Mouse (Mus musculus): ENCODE measurements around the gene Atoh7. TPM values are rescaled to one million over a fixed set of nuclear protein-coding genes. Genes with fewer than 3 reads are reported as not detected.
"Not testable (repeated sequence)": the region's sequence is repeated elsewhere in the genome, so short reads cannot be mapped to it uniquely, and the experiment has no call there.

Atoh7 gene
- polyA plus RNA-seq (2014; fragmentation: Nextera tagmentation; extraction: Ambion mirVana), result 1.4 and 2.5 TPM in 2 replicates

GRCm38 (mm10) chr10:63099521-63099920, at the start of gene Atoh7:
Gene Atoh7, plus strand, starts transcription at chr10:63099651.
- Histone ChIP-seq H3K27me3 (ENCODE audit: control insufficient read depth, insufficient read depth, low read length) (no peaks in the 10 kb centered on the region), H3K9me3 (ENCODE audit: control insufficient read depth, low read length) (no peaks in the 10 kb centered on the region), H3K4me2 (ENCODE audit: low read length) (peak within 1 kb of the TSS; percentile 93), H3K4me1 (ENCODE audit: control insufficient read depth, insufficient read depth, low read length) (peaks cover 6% of the 10 kb centered on the region), H3K4me3 (replicated peaks; ENCODE audit: low read depth, low read length) (peak within 1 kb of the TSS; percentile 62), H3K9ac (replicated peaks; ENCODE audit: low read length) (peak within 1 kb of the TSS; percentile 66), H3K36me3 (ENCODE audit: control insufficient read depth, insufficient read depth, low read length) (no peaks in the 10 kb centered on the region), H3K27ac (replicated peaks; ENCODE audit: low read depth, low read length) (peak within 1 kb of the TSS; percentile 61)
- 4% methylated on average over 16 of the region's 16 CpGs for WGBS
- no peak for ATAC-seq (ENCODE audit: low FRiP score, low TSS enrichment)
- DNase-seq, result peak; percentile 23

GRCm38 (mm10) chr10:63051267-63051666, 48.2 kb upstream of the Atoh7 start:
- no peaks in the 10 kb centered on the region for H3K9me3 ChIP-seq (ENCODE audit: control insufficient read depth, low read length)
- 63% methylated on average over 7 of the region's 7 CpGs for WGBS
- no peaks in the 10 kb centered on the region for H3K4me1 ChIP-seq (ENCODE audit: control insufficient read depth, insufficient read depth, low read length)
- H3K36me3 ChIP-seq (ENCODE audit: control insufficient read depth, insufficient read depth, low read length), result no peaks in the 10 kb centered on the region
- no peak overlapping the region for H3K9ac ChIP-seq (replicated peaks; ENCODE audit: low read length)
- no peak for DNase-seq
- no peak overlapping the region for H3K27ac ChIP-seq (replicated peaks; ENCODE audit: low read depth, low read length)
- H3K4me3 ChIP-seq (replicated peaks; ENCODE audit: low read depth, low read length), result no peak overlapping the region
- H3K27me3 ChIP-seq (ENCODE audit: control insufficient read depth, insufficient read depth, low read length), result no peaks in the 10 kb centered on the region
- H3K4me2 ChIP-seq (ENCODE audit: low read length), result no peak overlapping the region
- no peak for ATAC-seq (ENCODE audit: low FRiP score, low TSS enrichment)

GRCm38 (mm10) chr10:63052011-63052410, 47.4 kb upstream of the Atoh7 start:
- Histone ChIP-seq H3K9ac (replicated peaks; ENCODE audit: low read length) (no peak overlapping the region), H3K9me3 (ENCODE audit: control insufficient read depth, low read length) (no peaks in the 10 kb centered on the region), H3K36me3 (ENCODE audit: control insufficient read depth, insufficient read depth, low read length) (no peaks in the 10 kb centered on the region), H3K4me2 (ENCODE audit: low read length) (no peak overlapping the region), H3K27me3 (ENCODE audit: control insufficient read depth, insufficient read depth, low read length) (no peaks in the 10 kb centered on the region), H3K4me3 (replicated peaks; ENCODE audit: low read depth, low read length) (no peak overlapping the region), H3K4me1 (ENCODE audit: control insufficient read depth, insufficient read depth, low read length) (no peaks in the 10 kb centered on the region), H3K27ac (replicated peaks; ENCODE audit: low read depth, low read length) (no peak overlapping the region)
- WGBS, result 85% methylated on average over 6 of the region's 6 CpGs
- DNase-seq (no peak), ATAC-seq (ENCODE audit: low FRiP score, low TSS enrichment) (no peak)

- no peaks in the 10 kb centered on the region for H3K27me3 ChIP-seq (ENCODE audit: control insufficient read depth, insufficient read depth, low read length)
- no peak overlapping the region for H3K4me3 ChIP-seq (replicated peaks; ENCODE audit: low read depth, low read length)
- H3K27ac ChIP-seq (replicated peaks; ENCODE audit: low read depth, low read length), result no peak overlapping the region
- no peaks in the 10 kb centered on the region for H3K4me1 ChIP-seq (ENCODE audit: control insufficient read depth, insufficient read depth, low read length)
- DNase-seq (no peak), ATAC-seq (ENCODE audit: low FRiP score, low TSS enrichment) (no peak)
- H3K36me3 ChIP-seq (ENCODE audit: control insufficient read depth, insufficient read depth, low read length), result no peaks in the 10 kb centered on the region
- H3K9ac ChIP-seq (replicated peaks; ENCODE audit: low read length), result no peak overlapping the region
- H3K4me2 ChIP-seq (ENCODE audit: low read length), result no peak overlapping the region
- H3K9me3 ChIP-seq (ENCODE audit: control insufficient read depth, low read length), result no peaks in the 10 kb centered on the region
- WGBS, result 57% methylated on average over 6 of the region's 6 CpGs
Observed at GRCm38 (mm10) chr10:63053007-63053406, 46.4 kb upstream of the Atoh7 start.

GRCm38 (mm10) chr10:63054071-63054470, 45.4 kb upstream of the Atoh7 start:
- not testable (repeated sequence) for ATAC-seq (ENCODE audit: low FRiP score, low TSS enrichment); DNase-seq
- 92% methylated on average over 6 of the region's 6 CpGs for WGBS

GRCm38 (mm10) chr10:63054586-63054985, 44.9 kb upstream of the Atoh7 start:
- Histone ChIP-seq H3K36me3 (ENCODE audit: control insufficient read depth, insufficient read depth, low read length) (no peaks in the 10 kb centered on the region), H3K9me3 (ENCODE audit: control insufficient read depth, low read length) (no peaks in the 10 kb centered on the region), H3K9ac (replicated peaks; ENCODE audit: low read length) (no peak overlapping the region), H3K27me3 (ENCODE audit: control insufficient read depth, insufficient read depth, low read length) (no peaks in the 10 kb centered on the region), H3K4me1 (ENCODE audit: control insufficient read depth, insufficient read depth, low read length) (no peaks in the 10 kb centered on the region), H3K27ac (replicated peaks; ENCODE audit: low read depth, low read length) (no peak overlapping the region), H3K4me2 (ENCODE audit: low read length) (no peak overlapping the region), H3K4me3 (replicated peaks; ENCODE audit: low read depth, low read length) (no peak overlapping the region)
- DNase-seq (no peak), ATAC-seq (ENCODE audit: low FRiP score, low TSS enrichment) (no peak)
- 75% methylated on average over 2 of the region's 2 CpGs for WGBS

More at GRCm38 (mm10) chr10:63054071-63054470, 45.4 kb upstream of the Atoh7 start:
- not testable (repeated sequence) for H3K27me3 ChIP-seq (ENCODE audit: control insufficient read depth, insufficient read depth, low read length); H3K4me1 ChIP-seq (ENCODE audit: control insufficient read depth, insufficient read depth, low read length); H3K9ac ChIP-seq (replicated peaks; ENCODE audit: low read length); H3K4me2 ChIP-seq (ENCODE audit: low read length); H3K4me3 ChIP-seq (replicated peaks; ENCODE audit: low read depth, low read length); H3K27ac ChIP-seq (replicated peaks; ENCODE audit: low read depth, low read length); H3K9me3 ChIP-seq (ENCODE audit: control insufficient read depth, low read length); H3K36me3 ChIP-seq (ENCODE audit: control insufficient read depth, insufficient read depth, low read length)

GRCm38 (mm10) chr10:63056966-63057750, 42.3 kb upstream of the Atoh7 start:
- no peaks in the 10 kb centered on the region for H3K4me1 ChIP-seq (ENCODE audit: control insufficient read depth, insufficient read depth, low read length)
- DNase-seq (no peak), ATAC-seq (ENCODE audit: low FRiP score, low TSS enrichment) (no peak)
- H3K9me3 ChIP-seq (ENCODE audit: control insufficient read depth, low read length), result no peaks in the 10 kb centered on the region
- H3K36me3 ChIP-seq (ENCODE audit: control insufficient read depth, insufficient read depth, low read length), result no peaks in the 10 kb centered on the region
- H3K27me3 ChIP-seq (ENCODE audit: control insufficient read depth, insufficient read depth, low read length), result no peaks in the 10 kb centered on the region
- WGBS, result 41% methylated on average over 24 of the region's 24 CpGs
- no peak overlapping the region for H3K27ac ChIP-seq (replicated peaks; ENCODE audit: low read depth, low read length)
- no peak overlapping the region for H3K4me2 ChIP-seq (ENCODE audit: low read length)
- no peak overlapping the region for H3K9ac ChIP-seq (replicated peaks; ENCODE audit: low read length)
- no peak overlapping the region for H3K4me3 ChIP-seq (replicated peaks; ENCODE audit: low read depth, low read length)

GRCm38 (mm10) chr10:63059862-63060261, 39.6 kb upstream of the Atoh7 start, which contains the start of gene Pbld1:
Gene Pbld1, plus strand, starts transcription at chr10:63060162.
- ATAC-seq (ENCODE audit: low FRiP score, low TSS enrichment), result no peak
- 84% methylated on average over 2 of the region's 2 CpGs for WGBS

GRCm38 (mm10) chr10:63060406-63060805, 39.0 kb upstream of the Atoh7 start:
- Histone ChIP-seq H3K9ac (replicated peaks; ENCODE audit: low read length) (no peak overlapping the region), H3K9me3 (ENCODE audit: control insufficient read depth, low read length) (no peaks in the 10 kb centered on the region), H3K27me3 (ENCODE audit: control insufficient read depth, insufficient read depth, low read length) (no peaks in the 10 kb centered on the region), H3K4me2 (ENCODE audit: low read length) (no peak overlapping the region), H3K4me3 (replicated peaks; ENCODE audit: low read depth, low read length) (no peak overlapping the region), H3K27ac (replicated peaks; ENCODE audit: low read depth, low read length) (no peak overlapping the region), H3K36me3 (ENCODE audit: control insufficient read depth, insufficient read depth, low read length) (no peaks in the 10 kb centered on the region), H3K4me1 (ENCODE audit: control insufficient read depth, insufficient read depth, low read length) (no peaks in the 10 kb centered on the region)
- DNase-seq (no peak), ATAC-seq (ENCODE audit: low FRiP score, low TSS enrichment) (no peak)
- WGBS, result 76% methylated on average over 11 of the region's 11 CpGs

More at GRCm38 (mm10) chr10:63059862-63060261, 39.6 kb upstream of the Atoh7 start, which contains the start of gene Pbld1:
- H3K4me2 ChIP-seq (ENCODE audit: low read length), result no peak within 1 kb of the TSS
- H3K4me1 ChIP-seq (ENCODE audit: control insufficient read depth, insufficient read depth, low read length), result no peaks in the 10 kb centered on the region
- no peaks in the 10 kb centered on the region for H3K9me3 ChIP-seq (ENCODE audit: control insufficient read depth, low read length)
- H3K9ac ChIP-seq (replicated peaks; ENCODE audit: low read length), result no peak within 1 kb of the TSS
- no peaks in the 10 kb centered on the region for H3K36me3 ChIP-seq (ENCODE audit: control insufficient read depth, insufficient read depth, low read length)
- H3K27me3 ChIP-seq (ENCODE audit: control insufficient read depth, insufficient read depth, low read length), result no peaks in the 10 kb centered on the region
- no peak within 1 kb of the TSS for H3K27ac ChIP-seq (replicated peaks; ENCODE audit: low read depth, low read length)
- no peak within 1 kb of the TSS for H3K4me3 ChIP-seq (replicated peaks; ENCODE audit: low read depth, low read length)
- DNase-seq, result no peak
